Mouse (Mus musculus) intestine, postnatal 0 days (tissue): Measurements from ENCODE around the gene Aars2. TPM values are rescaled to one million over a fixed set of nuclear protein-coding genes. Genes with fewer than 3 reads are reported as not detected.

ENCODE experiments used
- ATAC-seq: fragments of 200-750 bp; cut with Nextera tagmentation; 2 replicates; pipeline ENCODE4 v1.8.0; 2017; ENCODE audit warnings: mild to moderate bottlenecking, moderate TSS enrichment, moderate library complexity
- H3K27ac ChIP-seq: fragments of 300-500 bp; sonication (generic); 2 replicates; pipeline ENCODE4 v1.5.1; 2014; ENCODE audit warnings: mild to moderate bottlenecking, low read depth, low read length, moderate library complexity
- H3K27me3 ChIP-seq: fragments of 300-500 bp; sonication (generic); replicated peaks from 2 replicates; pipeline ENCODE4 v1.6.1; 2014; ENCODE audit warnings: low read length, mixed read lengths; ENCODE audit not compliant: control insufficient read depth, insufficient read depth
- H3K36me3 ChIP-seq: fragments of 300-500 bp; sonication (generic); 2 replicates; pipeline ENCODE4 v1.6.1; 2014; ENCODE audit warnings: mild to moderate bottlenecking, moderate library complexity; ENCODE audit not compliant: control insufficient read depth, insufficient read depth
- H3K4me1 ChIP-seq: fragments of 300-500 bp; sonication (generic); replicated peaks from 2 replicates; pipeline ENCODE4 v1.6.1; 2014; ENCODE audit warnings: antibody characterized with exemption, low read length, mixed read lengths; ENCODE audit not compliant: control insufficient read depth, insufficient read depth
- H3K4me2 ChIP-seq: fragments of 300-500 bp; sonication (generic); replicated peaks from 2 replicates; pipeline ENCODE4 v1.6.1; 2014; ENCODE audit warnings: low read depth, mild to moderate bottlenecking, moderate library complexity
- H3K4me3 ChIP-seq: fragments of 300-500 bp; sonication (generic); 2 replicates; pipeline ENCODE4 v1.5.1; 2014; ENCODE audit warnings: low read depth, low read length
- H3K9ac ChIP-seq: fragments of 300-500 bp; sonication (generic); 2 replicates; pipeline ENCODE4 v1.6.1; 2014; ENCODE audit warnings: mild to moderate bottlenecking, low read depth, low read length
- H3K9me3 ChIP-seq: fragments of 300-500 bp; sonication (generic); 2 replicates; pipeline ENCODE4 v1.6.1; 2016; ENCODE audit warnings: mixed run types; ENCODE audit not compliant: control insufficient read depth
- CTCF ChIP-seq: sonication (generic); IDR thresholded peaks from 2 replicates; pipeline ENCODE4 v1.5.1; 2016; ENCODE audit warnings: low read depth, mild to moderate bottlenecking, control low read depth, antibody characterized with exemption, moderate library complexity
- WGBS: fragments of 180-500 bp; shearing (Covaris S2); extraction: QIAGEN DNeasy Blood & Tissue Kit; methylation state at CpG from one replicate; pipeline ENCODE4 v1.1.7; 2014; 5-methylcytosine and 5-hydroxymethylcytosine counted together
- polyA plus RNA-seq: library from polyadenylated mRNA; unstranded; fragments of >200 nt; fragmentation: Nextera tagmentation; extraction: Ambion mirVana; gene quantifications from 2 replicates; pipeline ENCODE4 v1.2.1, GENCODE M21; 2015

Aars2 gene
- polyA plus RNA-seq, 1 experiment from 2014 or later, result 4.0 TPM

DNA sequence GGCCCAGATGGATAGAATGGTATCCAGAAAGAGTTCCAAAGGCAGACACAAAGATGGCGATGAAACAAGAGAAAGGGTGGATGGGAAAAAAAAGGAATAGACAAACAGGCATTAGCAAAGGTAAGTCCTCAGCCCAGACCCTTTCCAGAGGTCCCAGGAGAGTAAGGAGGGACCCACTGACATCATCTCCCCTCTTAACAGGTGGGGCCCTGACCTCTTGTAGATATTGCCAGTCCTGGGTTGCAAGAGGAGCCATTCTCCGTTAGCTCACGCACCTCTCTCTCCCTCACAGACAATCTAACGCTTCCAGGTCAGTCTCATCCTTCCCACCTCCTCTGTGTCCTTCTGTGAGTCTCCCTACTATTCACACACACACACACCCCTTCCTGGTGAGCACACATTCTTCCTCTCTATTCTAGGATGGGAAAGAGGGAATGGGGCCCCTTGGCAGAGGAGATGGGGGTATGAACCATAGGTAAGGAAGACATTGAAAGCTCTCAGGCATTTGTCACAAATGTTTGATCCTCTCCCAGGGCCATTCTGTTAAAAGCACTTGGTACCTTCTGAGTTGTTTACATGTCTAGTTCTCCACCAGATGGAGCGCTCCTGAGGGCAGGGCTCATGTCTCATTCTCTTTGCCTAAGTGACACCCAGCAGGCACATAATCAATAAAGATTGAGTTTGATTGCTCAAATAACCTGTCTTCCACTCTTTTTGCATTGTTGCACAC lies 41.0 kb downstream of the Aars2 start:
- Histone ChIP-seq H3K9me3 (no peaks in the 10 kb centered on the region), H3K4me1 (no peaks in the 10 kb centered on the region), H3K4me2 (no peak overlapping the region), H3K9ac (no peak overlapping the region), H3K36me3 (peaks cover 3% of the 10 kb centered on the region; the same call in 1 of the 2 replicates), H3K27ac (no peak overlapping the region), H3K27me3 (peaks cover 83% of the 10 kb centered on the region), H3K4me3 (no peak overlapping the region)
- WGBS, result 81% methylated on average over 5 of the region's 5 CpGs
- peak; percentile 31; the same call in 1 of the 2 replicates for TF ChIP-seq CTCF
- ATAC-seq, result no peak

DNA sequence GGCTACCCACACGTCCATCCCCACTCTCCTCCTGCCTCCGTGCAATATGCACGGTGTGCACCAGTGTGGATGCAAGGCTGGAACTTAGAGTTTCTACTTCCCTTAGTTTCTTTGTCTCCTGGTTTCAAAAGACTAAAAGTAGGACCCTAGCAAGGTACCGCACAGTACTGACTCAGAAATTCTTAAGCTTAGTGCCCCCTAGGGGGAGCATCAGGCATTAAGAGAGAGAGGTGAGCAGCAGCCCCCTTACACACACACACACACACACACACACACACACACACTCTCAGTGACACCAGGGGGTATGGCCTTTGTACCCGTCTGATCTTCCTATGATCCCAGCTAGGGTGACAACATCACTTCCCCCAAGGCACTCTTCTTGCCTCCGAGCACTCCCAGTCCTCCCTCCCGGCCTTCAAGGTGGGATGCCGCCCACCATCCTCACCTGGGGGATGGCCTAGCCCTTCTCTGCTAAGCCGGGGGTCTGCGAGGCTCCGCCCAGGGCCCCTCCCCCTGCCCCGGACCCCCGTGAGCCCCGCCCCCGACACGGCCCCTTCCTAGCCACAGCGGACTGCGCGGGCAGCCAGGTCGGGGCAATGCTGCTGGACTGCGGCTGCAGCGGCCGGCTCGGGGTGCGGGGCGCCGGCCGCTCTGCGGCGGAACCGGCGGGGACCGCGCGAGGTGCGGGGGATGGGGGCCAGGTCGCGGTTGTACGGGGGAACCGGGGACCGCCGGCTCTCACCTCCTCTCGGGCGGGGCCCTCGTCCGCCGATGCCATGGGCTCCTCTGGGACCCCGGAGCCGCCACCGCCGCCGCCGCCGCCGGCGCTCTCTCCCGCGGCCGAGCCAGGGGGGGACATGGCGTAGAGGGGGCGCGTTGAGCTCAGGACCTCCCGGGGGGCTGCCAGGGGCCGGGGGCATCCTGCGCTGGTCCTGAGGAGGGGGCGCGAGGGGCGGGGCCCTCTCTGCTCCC lies 42.2 kb downstream of the Aars2 start:
- Histone ChIP-seq H3K27me3 (peaks cover 79% of the 10 kb centered on the region), H3K4me3 (peak overlapping the region; percentile 59), H3K4me2 (peak overlapping the region; percentile 93), H3K9me3 (no peaks in the 10 kb centered on the region), H3K9ac (peak overlapping the region; percentile 4; the same call in 1 of the 2 replicates), H3K4me1 (no peaks in the 10 kb centered on the region), H3K27ac (no peak overlapping the region), H3K36me3 (peaks cover 3% of the 10 kb centered on the region; the same call in 1 of the 2 replicates)
- WGBS, result 5% methylated on average over 34 of the region's 68 CpGs
- 0 out of 2 replicates have a peak, but pooled peaks have one; percentile 5 for ATAC-seq
- peak; percentile 48 for TF ChIP-seq CTCF

DNA sequence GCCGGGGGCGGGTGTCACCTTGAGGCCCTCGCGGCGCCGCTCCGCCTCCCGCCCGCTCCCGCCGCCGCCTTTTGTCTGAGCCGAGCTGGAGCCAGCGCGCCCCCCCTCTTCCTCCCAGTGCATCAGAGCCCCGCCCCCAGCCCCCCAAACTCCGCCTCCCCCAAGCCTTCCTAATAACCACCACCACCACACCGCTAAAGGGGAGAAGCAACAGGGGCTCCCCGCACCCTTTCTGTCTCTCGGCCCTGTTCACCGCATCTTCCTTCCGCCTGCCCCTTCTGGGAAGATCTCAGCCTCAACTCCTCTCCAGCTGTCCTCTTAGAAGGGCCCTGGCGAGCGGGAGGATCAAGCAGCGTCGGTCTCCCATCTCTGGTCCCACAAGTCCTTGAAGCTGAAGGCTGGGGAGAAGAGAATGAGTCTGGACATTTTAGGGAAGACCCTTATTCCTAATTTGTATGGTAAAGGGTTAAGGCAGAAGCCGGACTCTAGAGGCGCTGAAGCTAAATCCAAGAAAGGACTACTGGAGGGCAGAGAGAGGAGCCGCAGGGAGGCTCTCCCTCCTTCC lies 43.1 kb downstream of the Aars2 start, which contains the start of gene Tmem151b:
Tmem151b (minus strand) TSS at position 61 of the 565 bp plus-strand sequence.
- ATAC-seq, result no peak
- whole genome bisulfite sequencing, result 2% methylated on average over 13 of the region's 29 CpGs

DNA sequence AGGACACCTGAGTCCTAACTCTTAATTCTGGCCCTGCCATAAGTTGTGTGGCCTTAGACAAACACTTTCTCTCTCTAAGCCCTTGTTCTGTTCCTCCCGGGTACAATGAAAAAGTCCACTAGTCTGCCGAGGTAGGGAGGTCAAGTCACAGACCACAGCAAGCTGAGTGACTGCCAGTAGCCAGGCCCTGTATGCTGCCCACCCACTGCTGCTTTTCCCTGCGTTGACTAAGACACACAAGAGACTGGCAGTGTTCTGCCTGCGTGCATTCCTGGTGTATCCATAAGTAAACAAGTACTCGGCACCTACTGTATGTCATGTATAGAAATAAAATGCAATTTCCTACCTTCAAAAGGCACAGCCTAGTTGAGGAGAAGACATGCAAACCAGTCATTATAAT lies 43.6 kb downstream of the Aars2 start:
- peaks cover 3% of the 10 kb centered on the region; the same call in 1 of the 2 replicates for H3K36me3 ChIP-seq
- WGBS, result 14% methylated on average over 5 of the region's 5 CpGs
- no peak overlapping the region for H3K4me3 ChIP-seq
- no peaks in the 10 kb centered on the region for H3K9me3 ChIP-seq
- no peak for ATAC-seq
- H3K9ac ChIP-seq, result no peak overlapping the region
- 0 out of 2 replicates have a peak, but pooled peaks cover 1% of the 10 kb centered on the region for H3K4me1 ChIP-seq
- no peak for TF ChIP-seq CTCF
- 0 out of 2 replicates have a peak overlapping the region, but pooled peaks have one; percentile 93 for H3K4me2 ChIP-seq
- peaks cover 65% of the 10 kb centered on the region for H3K27me3 ChIP-seq
- H3K27ac ChIP-seq, result no peak overlapping the region

More for the DNA sequence above, 43.1 kb downstream of the Aars2 start, which contains the start of gene Tmem151b:
- H3K4me1 ChIP-seq, result no peaks in the 10 kb centered on the region
- H3K27ac ChIP-seq, result no peak within 1 kb of the TSS
- peaks cover 70% of the 10 kb centered on the region for H3K27me3 ChIP-seq
- H3K9me3 ChIP-seq, result no peaks in the 10 kb centered on the region
- peak; percentile 13; the same call in 1 of the 2 replicates for TF ChIP-seq CTCF
- H3K9ac ChIP-seq, result peak within 1 kb of the TSS; percentile 4; the same call in 1 of the 2 replicates
- H3K4me3 ChIP-seq, result peak within 1 kb of the TSS; percentile 59
- peaks cover 3% of the 10 kb centered on the region; the same call in 1 of the 2 replicates for H3K36me3 ChIP-seq
- H3K4me2 ChIP-seq, result peak within 1 kb of the TSS; percentile 93

DNA sequence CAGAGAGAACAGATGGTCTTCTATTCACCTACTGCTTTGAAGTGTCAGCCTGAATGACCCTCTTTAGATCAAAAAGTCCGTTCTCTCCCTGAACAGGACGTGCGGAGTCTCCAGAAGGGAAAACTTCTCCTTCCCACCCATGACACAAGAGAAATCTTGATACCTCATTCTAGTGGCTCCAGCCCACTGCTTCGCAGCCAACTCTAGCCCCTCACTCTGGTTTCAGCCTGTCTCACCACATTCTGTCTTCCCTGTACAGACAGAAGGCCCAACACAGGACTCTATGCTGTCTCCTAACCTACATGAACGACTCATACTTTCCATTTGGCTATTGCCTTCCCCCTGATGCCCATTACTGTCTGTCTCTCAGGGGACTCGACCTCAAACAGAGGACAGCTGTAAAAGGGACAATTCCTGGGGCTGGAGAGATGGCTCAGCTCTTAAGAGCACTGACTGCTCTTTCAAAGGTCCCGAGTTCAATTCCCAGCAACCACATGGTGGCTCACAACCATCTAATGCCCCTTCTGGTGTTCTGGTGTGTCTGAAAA lies 44.7 kb downstream of the Aars2 start:
- Histone ChIP-seq H3K27ac (no peak overlapping the region), H3K9ac (no peak overlapping the region), H3K4me3 (no peak overlapping the region), H3K4me1 (peaks cover 3% of the 10 kb centered on the region; the same call in 1 of the 2 replicates), H3K36me3 (peaks cover 3% of the 10 kb centered on the region; the same call in 1 of the 2 replicates), H3K4me2 (no peak overlapping the region), H3K27me3 (peaks cover 54% of the 10 kb centered on the region), H3K9me3 (no peaks in the 10 kb centered on the region)
- no peak for TF ChIP-seq CTCF
- WGBS, result 67% methylated on average over 7 of the region's 7 CpGs
- ATAC-seq, result no peak
